Mouse (Mus musculus) layer of hippocampus, postnatal 14 days (tissue): ENCODE measurements around the gene 1700003F12Rik. TPM values are rescaled to one million over a fixed set of nuclear protein-coding genes. Genes with fewer than 3 reads are reported as not detected.

Source experiments
- DNase-seq, 2 experiments: peaks; one replicate each; pipeline ENCODE4 v3.0.0; 2021 to 2022; ENCODE audit warnings: low spot score in 2 of 2, mixed read lengths in 1 of 2
- long read RNA-seq, 2 experiments: library from polyadenylated mRNA; stranded (forward); transcript quantifications; one replicate each; pipeline ENCODE4 v2.0.0; 2021
- total RNA-seq, 2 experiments: library from RNA; stranded (reverse); gene quantifications; 2 replicates each; pipeline ENCODE4 v1.2.3; 2021

1700003F12Rik gene
- total RNA-seq, result 1 to 10 TPM; 1.0 to 1.4 TPM
- long read RNA-seq, experiment 1, partial matches to known transcripts, result 0 of 4 reads
- long read RNA-seq, experiment 1, other reads (novel, unspliced or antisense), result 2 of 4 reads
- long read RNA-seq, experiment 2, partial matches to known transcripts, result 0 of 4 reads
- long read RNA-seq, experiment 2, other reads (novel, unspliced or antisense), result 3 of 4 reads

- no peak for DNase-seq
These were observed at the start of gene 1700003F12Rik for GRCm38 (mm10) chr2:154546711-154547110. 1700003F12Rik (plus strand) TSS chr2:154547085.

GRCm38 (mm10) chr2:154498571-154498970 lies 48.3 kb upstream of the 1700003F12Rik start:
- DNase-seq, result no peak

GRCm38 (mm10) chr2:154499717-154500247 lies 47.1 kb upstream of the 1700003F12Rik start:
- no peak for DNase-seq

- DNase-seq, result no peak
These were observed 46.1 kb upstream of the 1700003F12Rik start for GRCm38 (mm10) chr2:154500758-154501157.

DNA sequence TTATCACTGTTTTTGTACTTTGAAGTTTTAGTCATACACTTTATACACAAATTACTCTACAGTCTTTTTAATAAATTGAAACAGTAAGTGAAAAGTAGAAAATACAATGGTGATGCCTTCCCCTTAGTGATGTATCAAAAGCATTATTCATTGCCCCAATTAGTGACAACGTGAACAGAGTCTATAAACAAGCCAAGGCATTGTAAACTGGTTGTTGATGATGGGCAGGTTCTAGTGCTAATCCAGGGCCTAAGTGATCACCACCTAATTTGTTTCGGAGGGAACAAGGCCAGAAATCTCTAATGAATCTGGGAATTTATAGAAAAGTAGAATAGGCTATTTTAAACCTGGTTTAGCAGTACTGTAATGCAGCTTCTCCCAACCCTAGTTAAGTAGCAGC lies 39.8 kb upstream of the 1700003F12Rik start:
- no peak for DNase-seq

DNA sequence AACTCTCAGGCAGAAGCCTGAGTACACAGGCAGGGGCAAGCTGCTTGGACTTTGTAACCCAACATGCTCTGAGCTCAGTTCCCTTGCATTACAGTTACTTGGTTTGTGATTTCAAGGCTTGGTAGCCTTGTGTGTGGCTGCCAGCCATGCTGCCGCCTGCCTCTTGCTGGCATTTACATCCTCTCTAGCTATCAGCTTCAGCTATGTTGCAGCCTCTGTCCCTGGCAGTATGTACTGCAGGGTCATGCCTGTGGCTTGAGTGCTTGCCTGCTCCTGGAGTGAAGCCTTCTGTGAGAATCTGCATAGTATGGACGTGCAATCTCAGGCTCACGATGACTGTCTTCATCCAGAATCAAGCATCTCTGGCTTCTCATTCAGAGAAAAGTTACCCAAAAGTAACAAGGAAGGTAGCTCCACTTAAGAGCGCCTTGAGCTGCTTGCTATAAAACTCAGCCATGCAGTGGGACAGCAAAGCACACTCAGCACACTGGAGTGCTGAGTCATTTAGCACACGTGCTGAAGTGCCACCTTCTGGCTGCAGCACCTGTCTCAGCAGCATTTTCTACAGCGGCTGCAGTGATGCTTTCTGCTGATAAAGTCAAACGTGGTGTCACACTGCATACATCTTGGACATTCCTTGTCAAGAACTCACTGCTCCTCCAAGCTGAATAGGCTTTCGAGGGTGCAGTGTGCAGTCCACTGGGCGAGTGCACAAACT lies 39.2 kb upstream of the 1700003F12Rik start:
- no peak for DNase-seq

GRCm38 (mm10) chr2:154508450-154508849 lies 38.4 kb upstream of the 1700003F12Rik start:
- no peak for DNase-seq

DNA sequence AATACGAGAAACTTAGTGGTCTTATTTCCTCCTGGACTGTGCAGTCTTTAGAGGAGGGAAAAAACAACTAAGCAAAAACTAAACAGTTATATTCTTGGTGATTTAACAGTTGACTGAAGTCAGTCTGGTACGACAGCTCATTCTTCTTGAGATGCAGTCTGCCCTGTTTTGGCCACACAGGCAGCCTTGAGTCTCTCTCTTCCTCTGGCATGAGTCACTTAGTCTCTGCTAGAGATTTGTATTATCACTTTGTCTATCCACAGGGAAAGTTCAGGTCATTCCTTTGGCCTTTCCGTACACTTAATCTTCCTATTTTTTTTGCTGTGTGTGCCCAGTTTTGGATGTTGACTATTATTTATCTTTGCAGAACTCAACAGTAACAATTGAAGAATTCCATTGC lies 36.7 kb upstream of the 1700003F12Rik start:
- DNase-seq, result no peak

DNA sequence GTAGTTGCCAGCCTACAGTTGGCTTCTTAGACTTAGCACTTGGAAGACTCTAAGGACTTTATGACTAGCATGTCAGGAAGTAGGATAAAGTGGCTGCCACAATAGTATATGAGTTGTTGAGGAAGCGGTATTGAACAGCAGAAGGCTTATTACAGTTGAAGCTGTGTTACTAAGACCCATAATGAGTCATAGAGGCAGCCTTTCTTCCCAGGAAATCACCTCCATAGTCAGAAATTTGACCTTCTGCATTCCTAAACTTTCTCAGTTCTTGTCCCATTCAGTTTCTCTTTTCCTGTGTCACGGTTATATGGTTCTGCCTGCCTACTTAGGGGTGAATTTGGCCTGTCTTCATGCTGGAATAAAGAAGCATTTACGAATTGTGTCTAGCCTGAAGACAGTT lies 29.9 kb upstream of the 1700003F12Rik start:
- no peak for DNase-seq

- no peak for DNase-seq
These were observed 29.5 kb upstream of the 1700003F12Rik start for GRCm38 (mm10) chr2:154517424-154517823.

DNA sequence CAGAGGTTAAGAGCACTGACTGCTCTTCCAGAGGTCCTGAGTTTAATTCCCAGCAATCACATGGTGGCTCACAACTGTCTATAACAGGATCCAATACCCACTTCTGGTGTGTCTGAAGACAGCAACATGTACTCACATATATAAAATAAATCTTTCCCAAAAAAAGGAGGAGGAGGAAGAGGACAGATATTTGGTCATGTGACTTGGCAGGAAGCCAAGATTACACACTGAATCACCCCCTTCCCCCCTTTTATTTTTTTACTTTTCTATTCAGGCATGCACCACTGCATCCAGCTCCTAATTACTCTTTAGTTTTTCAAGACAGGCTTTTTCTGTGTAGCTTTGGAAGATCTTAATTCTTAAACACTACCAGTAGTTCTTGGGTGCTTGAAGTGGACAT lies 25.4 kb upstream of the 1700003F12Rik start:
- no peak for DNase-seq

GRCm38 (mm10) chr2:154522334-154522733 lies 24.6 kb upstream of the 1700003F12Rik start:
- no peak for DNase-seq

- DNase-seq, result peak in 1 of 2 experiments; percentile 77
These were observed 21.6 kb upstream of the 1700003F12Rik start for GRCm38 (mm10) chr2:154525285-154525684.

DNA sequence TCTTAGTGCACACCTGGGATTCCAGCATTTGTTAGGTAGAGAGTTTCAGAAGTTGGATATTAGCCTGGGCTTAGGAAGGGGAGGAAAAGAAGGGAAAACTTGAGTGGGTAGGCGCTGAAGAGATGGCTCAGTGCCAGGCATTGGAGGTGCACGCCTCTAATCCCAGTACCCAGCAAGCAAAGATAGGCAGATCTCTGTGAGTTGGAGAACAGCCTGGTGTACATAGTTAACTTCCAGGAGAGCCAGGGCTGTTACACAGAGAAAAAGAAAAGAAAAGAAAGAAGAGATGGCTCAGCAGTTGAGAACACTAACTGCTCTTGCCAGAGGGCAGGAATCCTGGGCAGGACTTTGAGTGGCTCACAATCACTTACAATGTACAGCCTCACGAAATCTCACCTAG lies 20.4 kb upstream of the 1700003F12Rik start:
- DNase-seq, result no peak

DNA sequence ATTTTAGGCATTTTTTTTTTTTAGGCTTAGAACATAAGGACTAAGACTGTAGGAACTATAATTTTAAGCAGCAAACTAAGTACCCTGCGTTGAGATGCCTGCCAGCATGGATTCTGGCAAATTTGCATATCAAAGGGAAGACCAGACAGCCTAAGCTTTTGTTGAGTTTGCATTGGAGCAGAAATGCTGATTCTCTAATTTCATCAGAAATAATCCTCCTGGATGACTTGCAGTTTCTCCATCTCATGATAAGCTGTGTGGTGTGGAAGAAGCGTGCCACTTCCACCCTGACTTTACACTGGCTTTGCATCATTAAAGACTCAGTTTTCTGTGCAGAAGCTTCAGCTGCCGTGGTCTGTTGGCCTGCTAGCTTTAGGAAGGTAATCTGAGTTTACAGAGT lies 14.0 kb upstream of the 1700003F12Rik start:
- no peak for DNase-seq

- no peak for DNase-seq
These were observed 12.1 kb upstream of the 1700003F12Rik start for GRCm38 (mm10) chr2:154534704-154535270.

GRCm38 (mm10) chr2:154538310-154538709 lies 8.6 kb upstream of the 1700003F12Rik start:
- DNase-seq, result peak in 1 of 2 experiments; percentile 66

DNA sequence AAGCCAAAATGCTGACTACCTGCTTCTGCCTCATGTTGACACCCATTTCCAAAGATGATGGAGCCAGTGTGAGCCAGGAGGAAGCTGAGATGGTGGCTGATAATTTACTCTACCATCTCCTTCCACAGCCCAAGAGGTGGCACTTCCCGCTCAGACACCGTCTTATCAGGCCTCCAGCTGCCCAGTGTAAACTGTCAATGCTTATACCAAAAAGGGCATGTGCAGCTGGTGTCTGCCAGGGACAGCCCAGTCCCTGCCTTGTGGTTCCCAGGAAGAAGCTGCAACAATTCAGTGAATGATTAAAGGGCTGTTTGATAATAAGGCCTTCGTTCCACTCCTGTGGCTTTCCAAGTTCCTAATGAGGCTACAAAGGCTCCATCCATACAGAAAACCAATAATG lies 8.2 kb upstream of the 1700003F12Rik start:
- DNase-seq, result no peak

DNA sequence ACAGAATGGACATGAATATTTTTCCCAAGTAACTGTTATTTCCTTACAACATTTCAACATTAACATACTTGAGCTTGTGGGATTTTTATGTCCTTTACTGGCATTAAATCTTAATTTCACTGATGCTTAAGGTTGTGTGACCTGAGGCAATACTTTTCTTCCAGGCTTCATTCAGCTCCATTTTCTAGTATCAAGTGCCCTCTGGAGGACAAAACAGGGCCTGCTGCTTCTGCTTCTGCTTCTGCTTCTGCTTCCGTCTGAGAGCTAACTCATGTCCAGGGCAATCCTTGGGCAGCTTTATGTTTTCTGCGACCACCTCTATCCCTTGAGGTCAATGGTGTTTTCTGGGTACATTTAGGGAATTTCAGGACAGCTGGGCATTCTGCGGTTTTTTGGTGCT lies 7.2 kb upstream of the 1700003F12Rik start:
- peak in 1 of 2 experiments; percentile 78 for DNase-seq

DNA sequence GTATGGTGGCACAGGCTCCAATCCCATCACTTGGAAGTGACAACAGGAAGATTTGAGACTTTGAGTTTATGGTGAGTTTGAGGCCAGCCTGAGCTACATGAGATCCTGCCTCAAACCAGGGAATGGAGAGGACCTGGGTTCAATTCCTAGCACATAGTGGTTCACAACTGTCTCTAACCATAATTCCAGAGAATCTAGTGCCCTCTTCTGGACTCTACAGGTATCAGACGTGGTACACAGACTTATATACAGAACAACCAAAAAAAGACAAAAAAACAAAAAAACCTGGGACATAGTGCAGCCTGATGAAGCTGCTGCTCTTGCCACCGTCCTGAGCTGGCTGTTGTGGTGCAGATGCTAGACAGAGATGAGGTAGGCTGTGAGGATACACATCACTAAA lies 5.3 kb upstream of the 1700003F12Rik start:
- DNase-seq, result no peak

GRCm38 (mm10) chr2:154543567-154544347 lies 3.1 kb upstream of the 1700003F12Rik start:
- DNase-seq, result peak; percentile 73 to 91
